Mouse (Mus musculus) left cerebral cortex, postnatal 10 days (tissue): Measurements from ENCODE around the gene Oaz3. TPM values are rescaled to one million over a fixed set of nuclear protein-coding genes. Genes with fewer than 3 reads are reported as not detected.

ENCODE experiments used
- DNase-seq, 2 experiments: peaks; one replicate each; pipeline ENCODE4 v3.0.0; 2021 to 2022; ENCODE audit warnings: low spot score in 2 of 2, mixed read lengths in 1 of 2; ENCODE audit errors: extremely low spot score in 1 of 2
- intact Hi-C: fragments of 180-260 bp; cut with DNase I; formaldehyde crosslinking; loops from one replicate; pipeline ENCODE4 v1.15.1; 2025
- total RNA-seq, 2 experiments: library from RNA; stranded (reverse); gene quantifications; 2 replicates each; pipeline ENCODE4 v1.2.3; 2021

Oaz3 gene
- total RNA-seq, 2 experiments from 2014 or later: not detected

DNA sequence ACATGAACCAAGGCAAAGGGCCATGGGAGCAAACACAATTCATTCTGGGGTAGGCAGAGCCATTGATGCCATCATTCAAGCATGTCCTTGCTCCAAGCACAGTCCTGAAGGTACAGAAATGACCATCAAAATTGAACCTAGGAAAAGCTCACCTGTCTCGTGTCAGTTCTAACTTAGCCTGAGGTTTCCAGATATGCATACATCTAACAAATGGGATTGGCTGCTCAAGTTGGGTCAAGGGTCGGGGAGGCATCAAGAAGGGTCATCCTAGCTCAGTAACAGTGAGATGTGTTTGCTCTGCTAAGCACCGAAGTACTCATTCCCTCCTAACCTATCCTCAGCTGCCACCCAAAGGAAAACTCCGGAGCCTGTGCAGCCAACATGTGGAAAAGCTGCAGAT lies 46.9 kb downstream of the Oaz3 start:
- DNase-seq: no peak
- intact Hi-C loops: no loop called here

DNA sequence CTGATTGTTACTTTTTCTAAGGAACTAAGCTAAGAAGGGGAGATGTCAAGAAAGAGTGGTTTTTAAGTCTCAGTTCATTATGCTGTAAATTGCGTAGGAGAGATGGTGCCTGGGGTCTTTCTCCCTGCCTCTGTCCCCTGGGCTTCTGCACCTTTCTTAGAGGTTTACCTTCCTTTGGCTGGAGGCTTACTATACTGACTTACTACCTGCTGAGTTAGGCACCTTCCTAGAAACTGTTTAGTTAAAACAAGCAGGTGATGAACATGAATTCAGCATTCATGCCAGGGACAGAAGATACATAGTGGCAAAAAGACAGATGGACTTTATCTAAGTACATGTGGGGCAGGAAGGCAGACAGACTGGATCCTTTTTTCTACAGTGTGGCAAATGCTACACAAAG lies 47.4 kb downstream of the Oaz3 start:
- no peak for DNase-seq
- intact Hi-C loops: no loop called here

DNA sequence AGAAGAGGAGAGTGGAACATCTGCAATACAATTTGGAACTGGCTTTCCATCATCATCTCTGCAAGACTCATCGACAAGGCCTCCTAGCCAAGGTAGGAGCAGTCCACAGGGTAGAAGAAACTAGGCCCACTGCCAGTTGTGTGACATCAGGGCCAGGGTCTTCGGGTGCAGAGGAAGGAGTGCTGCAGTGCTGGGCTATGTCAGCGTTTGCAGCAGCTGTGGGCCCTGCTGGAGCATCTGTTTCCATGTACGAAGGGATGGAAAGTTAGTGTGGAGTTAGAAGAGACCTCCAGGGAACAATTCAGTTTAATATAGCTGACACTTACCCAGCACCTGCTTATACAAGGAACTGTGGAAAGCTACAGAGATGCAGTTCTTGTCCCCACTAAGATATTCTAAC lies 50.7 kb downstream of the Oaz3 start:
- intact Hi-C loops: no loop called here

DNA sequence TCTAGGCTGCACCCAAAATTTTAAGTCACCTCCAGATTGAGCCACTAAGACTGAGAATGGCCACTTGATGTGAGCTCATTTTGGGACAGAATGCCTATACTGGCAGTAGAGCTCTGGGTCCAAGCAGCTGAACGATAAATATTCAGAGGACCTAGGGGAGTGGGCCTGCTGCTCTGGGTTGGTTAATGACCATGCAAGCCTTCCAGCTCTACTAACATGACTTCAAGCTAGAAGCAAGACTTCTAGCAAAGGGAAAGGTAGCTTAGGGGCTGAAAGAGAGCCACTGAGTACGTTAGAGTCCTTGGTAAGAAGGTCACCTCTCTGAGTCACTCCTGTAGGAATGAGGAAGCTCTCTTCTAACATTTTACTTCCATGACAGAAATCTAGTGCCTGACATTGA lies 51.6 kb downstream of the Oaz3 start:
- DNase-seq: no peak
- intact Hi-C loops: no loop called here

More for the DNA sequence above, 50.7 kb downstream of the Oaz3 start:
- DNase-seq: no peak

DNA sequence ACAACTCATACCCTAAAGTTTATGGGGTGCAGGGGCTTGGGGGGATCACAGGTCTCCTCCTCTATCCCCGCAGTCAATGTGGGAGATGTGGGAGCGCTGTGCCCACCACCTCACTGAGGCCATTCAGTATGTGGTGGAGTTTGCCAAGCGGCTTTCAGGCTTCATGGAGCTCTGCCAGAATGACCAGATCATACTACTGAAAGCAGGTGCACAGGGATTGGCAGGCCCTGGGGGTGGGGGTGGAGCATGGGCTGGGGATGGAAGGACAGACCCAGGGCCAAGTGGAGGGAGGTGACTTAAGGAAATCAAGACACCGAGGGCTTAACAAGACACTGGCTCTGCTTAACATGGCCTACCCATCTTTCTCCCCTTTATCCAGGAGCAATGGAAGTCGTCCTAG lies 52.7 kb downstream of the Oaz3 start:
- no peak for DNase-seq
- intact Hi-C loops: no loop called here

DNA sequence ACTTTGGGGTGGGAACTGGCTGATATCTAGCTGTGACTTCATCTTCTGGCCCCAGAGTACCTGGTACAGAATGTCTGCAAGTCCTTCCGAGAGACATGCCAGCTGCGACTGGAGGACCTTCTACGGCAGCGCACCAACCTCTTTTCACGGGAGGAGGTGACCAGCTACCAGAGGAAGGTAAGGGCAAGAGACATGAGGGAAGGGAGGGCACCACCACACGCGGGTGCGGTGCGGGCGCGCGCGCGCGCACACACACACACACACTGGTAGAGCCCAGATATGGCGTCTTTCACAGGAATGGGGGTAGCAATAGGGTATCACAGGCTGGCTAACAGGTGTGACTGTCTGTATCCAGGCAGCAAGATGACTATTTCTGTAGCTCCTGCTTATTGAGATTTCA lies 54.3 kb downstream of the Oaz3 start:
- no peak for DNase-seq
- intact Hi-C loops: no loop called here

DNA sequence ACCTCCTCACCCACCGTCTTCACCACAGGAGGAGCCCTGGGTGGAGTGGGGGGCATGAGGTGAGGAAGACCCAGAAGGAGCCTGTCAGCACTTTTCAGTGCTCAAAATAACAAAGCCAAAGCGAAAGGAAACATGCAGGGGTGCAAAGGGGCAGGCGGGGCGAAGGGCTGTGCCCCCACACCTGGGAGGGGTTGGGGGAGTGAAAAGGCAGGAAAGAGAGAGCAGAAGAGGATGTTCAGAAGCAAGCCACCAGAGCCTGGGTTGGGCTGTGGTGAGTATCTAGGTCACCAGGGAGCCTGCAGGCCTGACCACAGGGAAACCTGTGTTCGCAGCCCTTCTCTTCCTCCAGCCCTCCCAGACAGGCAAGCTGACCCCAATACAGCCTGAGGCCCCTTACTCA lies 55.7 kb downstream of the Oaz3 start:
- no peak for DNase-seq
- intact Hi-C loops: no loop called here

DNA sequence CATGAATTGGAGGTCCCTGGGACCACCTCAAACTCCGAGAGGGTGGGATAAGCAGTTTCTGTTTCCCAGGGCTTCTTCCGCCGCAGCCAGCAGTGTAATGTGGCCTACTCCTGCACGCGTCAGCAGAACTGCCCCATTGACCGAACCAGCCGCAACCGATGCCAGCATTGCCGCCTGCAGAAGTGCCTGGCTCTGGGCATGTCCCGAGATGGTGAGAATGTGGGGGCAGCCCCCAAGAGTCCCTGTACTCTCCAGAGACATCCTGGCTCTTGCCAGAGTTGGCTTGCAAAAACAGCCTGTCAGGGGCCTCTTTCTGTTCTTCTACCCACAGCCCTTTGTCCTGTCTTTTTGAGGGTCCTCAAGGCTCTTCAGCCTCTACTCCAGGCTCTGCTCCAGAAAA lies 56.3 kb downstream of the Oaz3 start:
- no peak for DNase-seq
- intact Hi-C loops: no loop called here

DNA sequence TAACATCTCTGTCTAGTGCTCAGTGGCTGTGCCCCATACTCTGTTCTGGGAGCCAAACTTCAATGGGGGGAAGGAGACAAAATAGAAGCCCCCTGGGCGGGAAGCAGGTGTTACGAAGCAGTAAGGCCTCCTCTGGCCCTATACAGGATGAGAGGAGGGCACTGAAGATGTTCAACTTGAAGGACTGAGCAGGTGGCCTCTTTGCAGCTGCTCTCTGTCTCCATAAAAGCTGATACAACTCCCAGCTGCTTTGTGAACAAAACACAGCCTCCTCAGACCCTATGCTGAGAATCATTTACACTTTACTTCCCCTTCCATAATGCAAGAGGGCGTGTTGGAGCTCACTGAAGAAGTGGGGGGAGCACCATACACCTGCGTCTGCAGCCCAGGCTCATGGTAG lies 57.0 kb downstream of the Oaz3 start:
- DNase-seq: no peak
- intact Hi-C loops: no loop called here

DNA sequence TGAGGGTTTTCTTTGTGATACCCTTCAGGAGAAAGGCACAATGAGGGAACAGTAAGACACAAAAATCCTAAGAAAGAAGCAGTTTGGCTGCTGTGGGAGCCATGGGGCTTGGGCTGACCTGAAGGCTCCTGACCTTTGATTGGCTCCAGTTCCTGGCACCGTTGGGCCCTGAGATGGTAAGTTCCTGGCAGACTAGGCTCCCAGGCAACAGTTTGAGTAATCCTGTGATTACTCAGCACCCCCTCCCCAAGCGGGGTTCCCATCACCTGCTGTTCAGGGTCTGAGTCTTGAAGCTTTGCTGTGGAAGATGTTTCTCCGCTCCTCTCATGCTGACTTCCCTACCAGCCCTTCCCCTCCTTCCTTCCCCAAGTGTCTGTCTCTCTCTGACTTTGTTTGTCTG lies 60.2 kb downstream of the Oaz3 start:
- intact Hi-C loops: no loop called here
- no peak for DNase-seq

Other genes starting within 250 kb of the Oaz3 start
- not detected for gene Gm5286, start 247.2 kb downstream of the Oaz3 start, total RNA-seq
- under 1 TPM in 1 of 2 experiments, not detected in 1; 0.32 TPM for gene Gm4778, start 179.9 kb downstream of the Oaz3 start, total RNA-seq
- 10 to 100 TPM; 26.5 to 29.2 TPM for gene Them4, start 133.8 kb downstream of the Oaz3 start, total RNA-seq
- gene Them5, start 101.8 kb downstream of the Oaz3 start, total RNA-seq: not detected
- gene C2cd4d, start 81.5 kb downstream of the Oaz3 start, total RNA-seq: under 1 TPM; 0.71 to 0.81 TPM
- gene Rorc, start 71.1 kb downstream of the Oaz3 start, total RNA-seq: under 1 TPM in 1 of 2 experiments, not detected in 1; 0.30 TPM
- gene Lingo4, start 45.4 kb downstream of the Oaz3 start, total RNA-seq: under 1 TPM; 0.67 to 0.94 TPM
- 10 to 100 TPM; 39.0 to 40.0 TPM for gene Tdrkh, start 30.6 kb downstream of the Oaz3 start, total RNA-seq
- gene Mrpl9, start 597 bp downstream of the Oaz3 start, total RNA-seq: 10 to 100 TPM; 39.8 to 41.2 TPM
- 100 to 1,000 TPM; 242 to 260 TPM for gene Celf3, start 34.4 kb upstream of the Oaz3 start, total RNA-seq
- 1 to 10 TPM; 6.8 to 8.7 TPM for gene Riiad1, start 36.4 kb upstream of the Oaz3 start, total RNA-seq
- gene Snx27, start 138.8 kb upstream of the Oaz3 start, total RNA-seq: 10 to 100 TPM; 86.0 to 90.2 TPM
- not detected for gene Gm10972, start 199.2 kb upstream of the Oaz3 start, total RNA-seq
- 1 to 10 TPM in 1 of 2 experiments, under 1 TPM in 1; 0.77 to 1.3 TPM for gene Tuft1, start 215.0 kb upstream of the Oaz3 start, total RNA-seq
- 1 to 10 TPM in 1 of 2 experiments, not detected in 1; 1.2 TPM for gene Selenbp2, start 249.6 kb upstream of the Oaz3 start, total RNA-seq